Mouse (Mus musculus) liver, embryonic 13.5 days (tissue): Measurements from ENCODE around the gene Slc16a6. TPM values are rescaled to one million over a fixed set of nuclear protein-coding genes. Genes with fewer than 3 reads are reported as not detected.

Source experiments
- ATAC-seq: fragments of 200-750 bp; cut with Nextera tagmentation; 2 replicates; pipeline ENCODE4 v1.8.0; 2017; ENCODE audit warnings: low read depth, mild to moderate bottlenecking, moderate number of reproducible peaks, moderate library complexity
- DNase-seq: peaks from one replicate; pipeline ENCODE4 v3.0.0; 2022
- H3K27ac ChIP-seq: fragments of 300-500 bp; sonication (generic); 2 replicates; pipeline ENCODE4 v1.5.1; 2015; ENCODE audit warnings: moderate library complexity, mild to moderate bottlenecking, inconsistent platforms
- H3K27me3 ChIP-seq: fragments of 300-500 bp; sonication (generic); 2 replicates; pipeline ENCODE4 v1.6.1; 2015; ENCODE audit warnings: mild to moderate bottlenecking, inconsistent platforms
- H3K36me3 ChIP-seq: fragments of 300-500 bp; sonication (generic); 2 replicates; pipeline ENCODE4 v1.6.1; 2015; ENCODE audit warnings: mild to moderate bottlenecking, inconsistent platforms
- H3K4me1 ChIP-seq: fragments of 300-500 bp; sonication (generic); replicated peaks from 2 replicates; pipeline ENCODE4 v1.6.1; 2015; ENCODE audit warnings: inconsistent platforms
- H3K4me2 ChIP-seq: fragments of 300-500 bp; sonication (generic); 2 replicates; pipeline ENCODE4 v1.6.1; 2015; ENCODE audit warnings: inconsistent platforms, mild to moderate bottlenecking, moderate library complexity
- H3K4me3 ChIP-seq: fragments of 300-500 bp; sonication (generic); replicated peaks from 2 replicates; pipeline ENCODE4 v1.5.1; 2015; ENCODE audit warnings: mild to moderate bottlenecking, inconsistent platforms
- H3K9ac ChIP-seq: fragments of 300-500 bp; sonication (generic); 2 replicates; pipeline ENCODE4 v1.6.1; 2015; ENCODE audit warnings: mild to moderate bottlenecking, inconsistent platforms
- H3K9me3 ChIP-seq: fragments of 300-500 bp; sonication (generic); replicated peaks from 2 replicates; pipeline ENCODE4 v1.6.1; 2016; ENCODE audit warnings: inconsistent platforms
- WGBS: fragments of 180-500 bp; shearing (Covaris S2); methylation state at CpG from one replicate; pipeline ENCODE4 v1.1.7; 2015; ENCODE audit not compliant: insufficient replicate concordance; 5-methylcytosine and 5-hydroxymethylcytosine counted together
- microRNA-seq: library from miRNA; unstranded; fragments of <30 nt; microRNA quantifications from one replicate; pipeline ENCODE4, GENCODE M21; 2016
- polyA plus RNA-seq: library from polyadenylated mRNA; unstranded; fragments of >200 nt; fragmentation: Nextera tagmentation; extraction: Ambion mirVana; gene quantifications from 2 replicates; pipeline ENCODE4 v1.2.1, GENCODE M21; 2015

The Slc16a6 gene
- polyA plus RNA-seq, 1 experiment from 2014 or later = 47.0 TPM

DNA sequence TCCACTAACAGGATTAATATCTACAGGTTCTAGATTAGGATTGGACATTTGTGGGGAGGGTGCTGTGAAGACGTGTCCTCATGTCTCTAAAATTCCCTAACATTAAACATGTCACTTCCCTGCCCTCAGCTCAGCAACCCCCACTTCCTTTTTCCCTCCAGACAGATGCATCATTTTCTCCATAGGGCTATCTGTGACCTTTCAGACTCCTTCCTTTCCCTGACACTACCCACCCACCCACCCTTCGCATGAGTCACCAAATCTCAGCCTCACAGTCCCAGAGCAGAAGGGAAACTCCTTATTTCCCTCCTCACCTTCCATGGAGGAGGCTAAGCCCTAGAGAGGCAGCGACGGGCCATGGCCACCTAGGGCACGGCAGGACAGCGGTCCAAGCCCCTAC, 59.8 kb downstream of the Slc16a6 start, which contains the start of gene 9930022D16Rik:
TSS of gene 9930022D16Rik (plus strand) at position 301 of the 400 bp plus-strand sequence.
- no peak within 1 kb of the TSS for H3K9ac ChIP-seq
- H3K4me2 ChIP-seq = no peak within 1 kb of the TSS
- no peak within 1 kb of the TSS for H3K27ac ChIP-seq
- no peak within 1 kb of the TSS for H3K4me3 ChIP-seq
- 60% methylated on average over 6 of the region's 6 CpGs for WGBS
- H3K27me3 ChIP-seq = no peaks in the 10 kb centered on the region
- H3K4me1 ChIP-seq = no peaks in the 10 kb centered on the region
- ATAC-seq (no peak), DNase-seq (no peak)
- H3K9me3 ChIP-seq = no peaks in the 10 kb centered on the region
- H3K36me3 ChIP-seq = no peaks in the 10 kb centered on the region

DNA sequence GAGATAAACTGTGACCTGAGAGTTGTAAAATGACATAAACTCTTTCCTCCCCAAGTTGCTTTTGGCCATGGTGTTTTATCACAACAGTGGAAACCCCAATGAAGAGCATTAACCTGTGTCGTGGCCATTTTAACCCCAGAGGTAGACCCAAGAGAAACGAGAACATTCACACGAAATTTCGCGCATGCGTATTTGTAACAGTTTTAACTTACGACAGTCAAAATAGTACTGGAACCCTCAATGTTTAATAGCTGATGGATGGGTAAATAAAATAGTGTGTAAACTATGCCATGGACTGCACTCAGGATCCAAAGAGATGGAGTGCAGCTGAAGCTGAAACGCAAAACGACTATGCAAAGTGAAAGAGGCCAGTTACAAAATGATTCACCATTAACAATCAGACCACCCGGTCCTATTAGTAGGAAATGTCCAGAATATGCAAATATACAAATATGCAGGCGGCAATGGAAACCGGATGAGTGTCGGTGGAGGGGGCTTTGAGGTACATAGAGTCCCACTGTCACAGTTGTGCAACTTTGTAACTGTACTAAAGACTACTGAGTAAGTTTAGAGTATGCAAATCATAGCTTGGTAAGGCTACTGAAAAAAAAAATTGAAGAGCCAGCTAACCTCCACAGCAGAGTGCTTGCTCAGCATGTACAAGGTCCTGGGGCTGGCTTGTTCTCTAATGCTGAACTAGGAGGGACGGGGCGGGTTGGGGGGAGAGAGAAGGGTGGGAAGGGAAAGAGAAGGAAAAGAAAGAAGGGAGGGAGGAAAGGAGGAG, 63.0 kb downstream of the Slc16a6 start:
- Histone ChIP-seq H3K4me2 (no peak overlapping the region), H3K9me3 (no peaks in the 10 kb centered on the region), H3K9ac (no peak overlapping the region), H3K36me3 (no peaks in the 10 kb centered on the region), H3K4me3 (no peak overlapping the region), H3K4me1 (no peaks in the 10 kb centered on the region), H3K27me3 (no peaks in the 10 kb centered on the region), H3K27ac (no peak overlapping the region)
- WGBS = 81% methylated on average over 15 of the region's 15 CpGs
- DNase-seq (no peak), ATAC-seq (no peak)

DNA sequence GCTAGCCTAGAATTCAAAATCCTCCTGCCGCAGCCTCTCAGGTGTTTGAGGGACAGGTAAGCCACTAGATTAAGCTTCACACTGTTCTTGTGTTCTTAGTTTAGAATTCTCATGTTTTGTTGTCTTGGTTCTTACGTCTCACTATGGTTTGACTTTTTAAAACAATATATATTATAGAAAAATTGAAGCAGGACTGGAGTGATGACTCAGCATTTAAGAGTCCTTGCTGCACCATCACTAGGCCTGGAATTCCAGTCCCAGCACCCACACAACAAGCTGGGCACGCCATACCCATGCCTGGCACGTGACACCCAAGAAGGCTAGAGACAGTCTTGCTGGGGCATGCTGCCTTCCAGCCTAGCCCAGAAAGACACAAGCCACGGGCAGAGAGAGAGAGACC, 67.0 kb downstream of the Slc16a6 start:
- Histone ChIP-seq H3K36me3 (no peaks in the 10 kb centered on the region), H3K27me3 (no peaks in the 10 kb centered on the region), H3K4me1 (no peaks in the 10 kb centered on the region), H3K4me3 (no peak overlapping the region), H3K9ac (no peak overlapping the region), H3K9me3 (no peaks in the 10 kb centered on the region), H3K27ac (no peak overlapping the region), H3K4me2 (no peak overlapping the region)
- ATAC-seq (no peak), DNase-seq (no peak)
- WGBS = 69% methylated on average over 5 of the region's 5 CpGs

Small RNAs within 50 kb of the gene (microRNA-seq; reads per million reads assigned to microRNA genes)
- not detected for gene Gm25540

Other genes with a start within 250 kb of the Slc16a6 start
- gene Rgs9, start 175.5 kb downstream of the Slc16a6 start, polyA plus RNA-seq = 0.07 and 0.09 TPM in 2 replicates
- gene Gna13, start 110.8 kb downstream of the Slc16a6 start, polyA plus RNA-seq = 14.3 and 15.9 TPM in 2 replicates
- gene 9930022D16Rik, start 59.7 kb downstream of the Slc16a6 start, polyA plus RNA-seq = not detected in 2 replicates
- 14.6 and 18.4 TPM in 2 replicates for gene Amz2, start 47.7 kb downstream of the Slc16a6 start, polyA plus RNA-seq
- gene Arsg, start 224 bp downstream of the Slc16a6 start, polyA plus RNA-seq = 2.8 and 3.2 TPM in 2 replicates
- 28.3 and 29.1 TPM in 2 replicates for gene Wipi1, start 138.4 kb upstream of the Slc16a6 start, polyA plus RNA-seq
- gene Prkar1a, start 175.8 kb upstream of the Slc16a6 start, polyA plus RNA-seq = 126 and 148 TPM in 2 replicates
- 3.7 and 4.1 TPM in 2 replicates for gene Fam20a, start 248.7 kb upstream of the Slc16a6 start, polyA plus RNA-seq